Mouse (Mus musculus): ENCODE data around the gene Zfp780b. TPM values are rescaled to one million over a fixed set of nuclear protein-coding genes. Genes with fewer than 3 reads are reported as not detected.
"Not testable (repeated sequence)": the region's sequence is repeated elsewhere in the genome, so short reads cannot be mapped to it uniquely, and the experiment has no call there.

Gene Zfp780b
- polyA plus RNA-seq, 1 experiment from 2014 or later = 14.3 TPM

DNA sequence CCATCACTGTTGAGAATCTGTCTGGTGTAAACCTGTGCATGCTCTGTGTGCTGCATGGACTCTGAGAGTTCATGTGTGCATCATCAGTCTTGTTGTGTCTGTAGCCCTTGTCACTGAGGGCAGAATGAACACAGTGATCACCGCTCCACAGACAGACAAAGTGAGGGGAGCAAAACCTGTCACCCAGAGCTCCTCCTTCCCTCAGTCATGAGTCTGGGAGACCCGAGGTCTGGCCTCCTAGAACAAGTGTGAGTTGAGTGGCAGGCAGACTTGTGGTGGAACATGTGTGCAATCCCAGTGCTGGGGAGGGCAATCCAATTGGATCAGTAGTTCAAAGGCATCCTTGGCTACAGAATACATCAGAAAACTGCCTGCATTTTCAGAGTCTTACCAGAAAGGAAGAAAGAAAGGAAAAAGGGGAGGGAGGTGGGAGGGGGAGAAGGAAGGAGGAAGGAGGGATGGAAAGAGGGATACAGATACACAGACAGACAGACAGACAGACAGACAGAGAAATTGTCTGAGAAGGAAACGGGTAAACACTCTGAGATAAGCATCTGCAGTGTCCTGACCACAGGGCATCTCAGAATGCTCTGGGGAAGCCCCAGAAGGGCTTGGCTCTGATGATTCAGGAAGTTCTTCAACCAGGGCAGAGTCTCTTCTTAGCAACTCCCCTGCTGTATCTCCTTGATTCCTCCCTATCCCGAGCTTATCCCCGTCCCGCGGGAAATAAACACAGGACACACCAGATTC, 45.7 kb downstream of the Zfp780b start:
- Histone ChIP-seq H3K36me3 (ENCODE audit: control insufficient read depth, insufficient read depth) (no peaks in the 10 kb centered on the region), H3K4me2 (ENCODE audit: low read depth, low read length) (peak overlapping the region; percentile 61; the same call in 1 of the 2 replicates), H3K9me3 (replicated peaks; ENCODE audit: control insufficient read depth, low read length) (no peaks in the 10 kb centered on the region), H3K27ac (ENCODE audit: low read length) (no peak overlapping the region), H3K4me1 (ENCODE audit: control insufficient read depth, insufficient read depth, low read length) (peaks cover 7% of the 10 kb centered on the region), H3K9ac (ENCODE audit: low read length) (peak overlapping the region; percentile 54), H3K27me3 (ENCODE audit: control insufficient read depth, insufficient read depth, low read length) (no peaks in the 10 kb centered on the region), H3K4me3 (ENCODE audit: low read length) (peak overlapping the region; percentile 41)
- WGBS = 18% methylated on average over 7 of the region's 7 CpGs
- ATAC-seq (replicated peaks; ENCODE audit: extremely low read depth, insufficient read depth, low FRiP score) = peak; percentile 41; the same call in 1 of the 2 replicates

- Histone ChIP-seq H3K4me2 (ENCODE audit: low read depth, low read length) (peak within 1 kb of the TSS; percentile 69), H3K36me3 (ENCODE audit: control insufficient read depth, insufficient read depth) (peaks cover 9% of the 10 kb centered on the region), H3K27ac (ENCODE audit: low read length) (peak within 1 kb of the TSS; percentile 27; the same call in 1 of the 2 replicates), H3K27me3 (ENCODE audit: control insufficient read depth, insufficient read depth, low read length) (no peaks in the 10 kb centered on the region), H3K4me1 (ENCODE audit: control insufficient read depth, insufficient read depth, low read length) (peaks cover 10% of the 10 kb centered on the region), H3K4me3 (ENCODE audit: low read length) (peak within 1 kb of the TSS; percentile 87), H3K9me3 (replicated peaks; ENCODE audit: control insufficient read depth, low read length) (no peaks in the 10 kb centered on the region), H3K9ac (ENCODE audit: low read length) (peak within 1 kb of the TSS; percentile 82)
- 4% methylated on average over 40 of the region's 40 CpGs for WGBS
- peak; percentile 80 for ATAC-seq (replicated peaks; ENCODE audit: extremely low read depth, insufficient read depth, low FRiP score)
Measured at GRCm38 (mm10) chr7:27928818-27929695, 49.9 kb downstream of the Zfp780b start, which contains the start of gene Zfp974. Gene Zfp974 (minus strand): TSS chr7:27929460.

GRCm38 (mm10) chr7:27927041-27927440, 51.9 kb downstream of the Zfp780b start:
- not testable (repeated sequence) for H3K9ac ChIP-seq (ENCODE audit: low read length); H3K9me3 ChIP-seq (replicated peaks; ENCODE audit: control insufficient read depth, low read length); H3K4me1 ChIP-seq (ENCODE audit: control insufficient read depth, insufficient read depth, low read length); ATAC-seq (replicated peaks; ENCODE audit: extremely low read depth, insufficient read depth, low FRiP score); H3K4me2 ChIP-seq (ENCODE audit: low read depth, low read length); H3K27ac ChIP-seq (ENCODE audit: low read length); H3K27me3 ChIP-seq (ENCODE audit: control insufficient read depth, insufficient read depth, low read length); H3K4me3 ChIP-seq (ENCODE audit: low read length)
- H3K36me3 ChIP-seq (ENCODE audit: control insufficient read depth, insufficient read depth) = peaks cover 11% of the 10 kb centered on the region
- WGBS = 36% methylated on average over 4 of the region's 4 CpGs

DNA sequence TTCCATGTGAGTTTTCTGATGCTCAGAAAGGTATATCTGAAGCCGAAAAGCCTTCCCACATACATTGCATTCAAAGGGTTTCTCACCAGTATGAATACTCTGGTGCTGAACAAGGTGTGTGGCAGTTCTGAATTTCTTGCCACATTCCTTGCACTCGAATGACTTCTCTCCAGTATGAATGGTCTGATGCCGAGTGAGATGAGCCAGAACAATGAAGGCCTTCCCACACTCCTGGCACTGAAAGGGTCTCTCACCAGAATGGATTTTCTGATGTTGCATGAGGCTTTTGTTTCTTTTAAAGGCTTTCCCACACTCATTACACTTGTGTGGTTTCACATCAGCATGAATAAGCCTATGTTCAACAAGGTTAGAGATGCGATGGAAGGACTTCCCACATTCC, 68.0 kb downstream of the Zfp780b start:
- WGBS = 84% methylated on average over 3 of the region's 4 CpGs
- H3K4me3 ChIP-seq (ENCODE audit: low read length); H3K27ac ChIP-seq (ENCODE audit: low read length); ATAC-seq (replicated peaks; ENCODE audit: extremely low read depth, insufficient read depth, low FRiP score); H3K4me1 ChIP-seq (ENCODE audit: control insufficient read depth, insufficient read depth, low read length); H3K27me3 ChIP-seq (ENCODE audit: control insufficient read depth, insufficient read depth, low read length); H3K9ac ChIP-seq (ENCODE audit: low read length); H3K9me3 ChIP-seq (replicated peaks; ENCODE audit: control insufficient read depth, low read length); H3K4me2 ChIP-seq (ENCODE audit: low read depth, low read length): not testable (repeated sequence)
- H3K36me3 ChIP-seq (ENCODE audit: control insufficient read depth, insufficient read depth) = peaks cover 20% of the 10 kb centered on the region

Other genes starting within 250 kb of the Zfp780b start
- 17.7 and 19.8 TPM in 2 replicates for gene Zfp60, start 247.8 kb downstream of the Zfp780b start, polyA plus RNA-seq (2015; fragmentation: Nextera tagmentation; extraction: Ambion mirVana)
- gene Zfp626, start 172.0 kb downstream of the Zfp780b start, polyA plus RNA-seq (2015; fragmentation: Nextera tagmentation; extraction: Ambion mirVana) = 1.2 and 1.4 TPM in 2 replicates
- gene Zfp59, start 140.6 kb downstream of the Zfp780b start, polyA plus RNA-seq (2015; fragmentation: Nextera tagmentation; extraction: Ambion mirVana) = 5.4 and 5.7 TPM in 2 replicates
- gene Zfp607a, start 121.6 kb downstream of the Zfp780b start, polyA plus RNA-seq (2015; fragmentation: Nextera tagmentation; extraction: Ambion mirVana) = 4.2 and 4.3 TPM in 2 replicates
- gene Zfp974, start 49.7 kb downstream of the Zfp780b start, polyA plus RNA-seq (2015; fragmentation: Nextera tagmentation; extraction: Ambion mirVana) = 7.5 and 7.6 TPM in 2 replicates
- 2.4 and 2.5 TPM in 2 replicates for gene Zfp850, start 34.9 kb upstream of the Zfp780b start, polyA plus RNA-seq (2015; fragmentation: Nextera tagmentation; extraction: Ambion mirVana)
- 228 and 238 TPM in 2 replicates for gene Psmc4, start 70.9 kb upstream of the Zfp780b start, polyA plus RNA-seq (2015; fragmentation: Nextera tagmentation; extraction: Ambion mirVana)
- 0.65 and 3.8 TPM in 2 replicates for gene Fcgbp, start 92.1 kb upstream of the Zfp780b start, polyA plus RNA-seq (2015; fragmentation: Nextera tagmentation; extraction: Ambion mirVana)
- 0.05 and 0.12 TPM in 2 replicates for gene 9530053A07Rik, start 150.3 kb upstream of the Zfp780b start, polyA plus RNA-seq (2015; fragmentation: Nextera tagmentation; extraction: Ambion mirVana)
- 62.4 and 71.5 TPM in 2 replicates for gene Fbl, start 190.5 kb upstream of the Zfp780b start, polyA plus RNA-seq (2015; fragmentation: Nextera tagmentation; extraction: Ambion mirVana)
- 7.7 and 8.9 TPM in 2 replicates for gene Dyrk1b, start 200.3 kb upstream of the Zfp780b start, polyA plus RNA-seq (2015; fragmentation: Nextera tagmentation; extraction: Ambion mirVana)